Mouse (Mus musculus) testis, adult 2 months (tissue): Measurements from ENCODE around the gene Flvcr1.

Experiments used
- CTCF ChIP-seq: fragments of 200-500 bp; IDR thresholded peaks from 2 replicates; pipeline ENCODE4 v1.5.1; 2012; ENCODE audit warnings: low read depth, mild to moderate bottlenecking, inconsistent platforms, low read length, moderate library complexity; ENCODE audit not compliant: control insufficient read depth, insufficient read depth, insufficient replicate concordance
- POLR2A ChIP-seq: fragments of 200-500 bp; IDR thresholded peaks from 2 replicates; pipeline ENCODE4 v1.6.1; 2012; ENCODE audit warnings: low read depth, mild to moderate bottlenecking, inconsistent platforms, low read length, moderate library complexity; ENCODE audit not compliant: control insufficient read depth

DNA sequence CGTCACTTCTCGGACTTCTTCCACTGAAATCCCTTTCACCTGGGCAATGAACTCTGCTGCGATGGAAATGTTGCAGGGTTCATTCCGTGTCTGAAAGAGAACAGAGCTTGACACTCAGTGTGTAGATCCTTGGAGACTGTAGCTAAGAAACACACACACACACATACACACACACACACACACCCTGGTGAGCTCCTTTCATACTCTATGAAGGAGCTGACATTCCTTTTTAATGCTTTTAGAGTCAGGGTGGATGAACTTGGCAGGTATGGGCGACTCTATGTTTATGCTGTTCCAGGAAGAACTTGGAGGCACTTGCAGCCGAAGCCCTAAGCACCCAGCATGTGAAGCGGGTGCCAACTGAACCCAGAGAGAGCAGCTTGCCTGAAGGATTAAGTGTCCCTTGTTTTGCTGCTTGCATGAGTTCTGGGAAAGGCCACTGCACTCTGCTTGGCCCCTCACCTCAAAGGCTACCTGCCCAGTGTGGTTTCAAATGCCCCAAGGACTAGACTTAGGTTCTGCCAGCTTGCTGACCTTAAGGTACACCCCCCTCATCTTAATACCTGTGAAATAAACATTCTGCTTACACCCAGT is 20.4 kb upstream of the Flvcr1 start:
- TF ChIP-seq CTCF (no peak), POLR2A (no peak)
